Mouse (Mus musculus) ES-Bruce4 (cell line): ENCODE measurements around the gene Bicd2.

Experiments used
- CTCF ChIP-seq: IDR thresholded peaks from one replicate; pipeline ENCODE4 v1.8.1; 2011; ENCODE audit warnings: low read depth, low read length
- EP300 ChIP-seq: IDR thresholded peaks from 2 replicates; pipeline ENCODE4 v1.6.1; 2011; ENCODE audit warnings: low read depth, low read length; ENCODE audit not compliant: insufficient read depth
- POLR2A ChIP-seq: IDR thresholded peaks from one replicate; pipeline ENCODE4 v1.8.1; 2011; ENCODE audit warnings: low read length; ENCODE audit not compliant: insufficient read depth

- peak; percentile 45 for TF ChIP-seq POLR2A
- TF ChIP-seq CTCF: no peak
- TF ChIP-seq EP300: no peak
Observed at GRCm38 (mm10) chr13:49420754-49421605, 79.6 kb downstream of the Bicd2 start, which contains the start of gene Ippk.
